Mouse (Mus musculus): ENCODE results near the gene Zmynd8. TPM values are rescaled to one million over a fixed set of nuclear protein-coding genes. Genes with fewer than 3 reads are reported as not detected.

The Zmynd8 gene
- polyA plus RNA-seq, 1 experiment = 57.7 TPM

GRCm38 (mm10) chr2:165843350-165843749, 55.5 kb downstream of the Zmynd8 start:
- H3K27me3 ChIP-seq (replicated peaks) = no peaks in the 10 kb centered on the region
- H3K36me3 ChIP-seq (replicated peaks; ENCODE audit: low read length) = peaks cover 100% of the 10 kb centered on the region
- H3K9me3 ChIP-seq = no peaks in the 10 kb centered on the region
- no peak overlapping the region for H3K4me3 ChIP-seq (replicated peaks)
- TF ChIP-seq FLI1 (IDR thresholded peaks at IDR 0.05; ENCODE audit: low read length) (no peak), GATA1 (IDR thresholded peaks at IDR 0.05; ENCODE audit: borderline replicate concordance, low read length) (no peak)
- H3K4me1 ChIP-seq = peaks cover 52% of the 10 kb centered on the region

GRCm38 (mm10) chr2:165842241-165842640, 56.6 kb downstream of the Zmynd8 start:
- H3K4me1 ChIP-seq = peaks cover 47% of the 10 kb centered on the region
- H3K27me3 ChIP-seq (replicated peaks) = no peaks in the 10 kb centered on the region
- H3K4me3 ChIP-seq (replicated peaks) = no peak overlapping the region
- TF ChIP-seq GATA1 (IDR thresholded peaks at IDR 0.05; ENCODE audit: borderline replicate concordance, low read length) (no peak), FLI1 (IDR thresholded peaks at IDR 0.05; ENCODE audit: low read length) (no peak)
- no peaks in the 10 kb centered on the region for H3K9me3 ChIP-seq
- H3K36me3 ChIP-seq (replicated peaks; ENCODE audit: low read length) = peaks cover 100% of the 10 kb centered on the region

- Histone ChIP-seq H3K27me3 (replicated peaks) (no peaks in the 10 kb centered on the region), H3K36me3 (replicated peaks; ENCODE audit: low read length) (peaks cover 100% of the 10 kb centered on the region), H3K9me3 (no peaks in the 10 kb centered on the region), H3K4me1 (peaks cover 42% of the 10 kb centered on the region), H3K4me3 (replicated peaks) (no peak overlapping the region)
- TF ChIP-seq GATA1 (IDR thresholded peaks at IDR 0.05; ENCODE audit: borderline replicate concordance, low read length) (no peak), FLI1 (IDR thresholded peaks at IDR 0.05; ENCODE audit: low read length) (no peak)
Observed at GRCm38 (mm10) chr2:165841805-165842204, 57.0 kb downstream of the Zmynd8 start.

GRCm38 (mm10) chr2:165840852-165841251, 58.0 kb downstream of the Zmynd8 start:
- no peak for TF ChIP-seq FLI1 (IDR thresholded peaks at IDR 0.05; ENCODE audit: low read length)
- TF ChIP-seq GATA1 (IDR thresholded peaks at IDR 0.05; ENCODE audit: borderline replicate concordance, low read length) = no peak
- Histone ChIP-seq H3K9me3 (no peaks in the 10 kb centered on the region), H3K4me3 (replicated peaks) (no peak overlapping the region), H3K4me1 (peaks cover 36% of the 10 kb centered on the region), H3K36me3 (replicated peaks; ENCODE audit: low read length) (peaks cover 99% of the 10 kb centered on the region), H3K27me3 (replicated peaks) (no peaks in the 10 kb centered on the region)

- Histone ChIP-seq H3K4me1 (peaks cover 23% of the 10 kb centered on the region; the same call in 1 of the 2 replicates), H3K4me3 (replicated peaks) (no peak overlapping the region), H3K36me3 (replicated peaks; ENCODE audit: low read length) (peaks cover 99% of the 10 kb centered on the region), H3K9me3 (no peaks in the 10 kb centered on the region), H3K27me3 (replicated peaks) (no peaks in the 10 kb centered on the region)
- TF ChIP-seq FLI1 (IDR thresholded peaks at IDR 0.05; ENCODE audit: low read length) (no peak), GATA1 (IDR thresholded peaks at IDR 0.05; ENCODE audit: borderline replicate concordance, low read length) (no peak)
Observed at GRCm38 (mm10) chr2:165839317-165839652, 59.5 kb downstream of the Zmynd8 start.

- no peaks in the 10 kb centered on the region for H3K27me3 ChIP-seq (replicated peaks)
- H3K9me3 ChIP-seq = no peaks in the 10 kb centered on the region
- TF ChIP-seq GATA1 (IDR thresholded peaks at IDR 0.05; ENCODE audit: borderline replicate concordance, low read length) (no peak), FLI1 (IDR thresholded peaks at IDR 0.05; ENCODE audit: low read length) (no peak)
- H3K4me1 ChIP-seq = peaks cover 19% of the 10 kb centered on the region; the same call in 1 of the 2 replicates
- peaks cover 99% of the 10 kb centered on the region for H3K36me3 ChIP-seq (replicated peaks; ENCODE audit: low read length)
- H3K4me3 ChIP-seq (replicated peaks) = no peak overlapping the region
Observed at GRCm38 (mm10) chr2:165838606-165839316, 60.1 kb downstream of the Zmynd8 start.

GRCm38 (mm10) chr2:165834601-165835000, 64.2 kb downstream of the Zmynd8 start:
- no peaks in the 10 kb centered on the region for H3K27me3 ChIP-seq (replicated peaks)
- H3K4me3 ChIP-seq (replicated peaks) = no peak overlapping the region
- peaks cover 99% of the 10 kb centered on the region for H3K36me3 ChIP-seq (replicated peaks; ENCODE audit: low read length)
- H3K9me3 ChIP-seq = no peaks in the 10 kb centered on the region
- peaks cover 21% of the 10 kb centered on the region; the same call in 1 of the 2 replicates for H3K4me1 ChIP-seq
- TF ChIP-seq GATA1 (IDR thresholded peaks at IDR 0.05; ENCODE audit: borderline replicate concordance, low read length) = no peak
- no peak for TF ChIP-seq FLI1 (IDR thresholded peaks at IDR 0.05; ENCODE audit: low read length)

GRCm38 (mm10) chr2:165833468-165833867, 65.3 kb downstream of the Zmynd8 start:
- TF ChIP-seq FLI1 (IDR thresholded peaks at IDR 0.05; ENCODE audit: low read length) = no peak
- TF ChIP-seq GATA1 (IDR thresholded peaks at IDR 0.05; ENCODE audit: borderline replicate concordance, low read length) = no peak
- peaks cover 99% of the 10 kb centered on the region for H3K36me3 ChIP-seq (replicated peaks; ENCODE audit: low read length)
- no peaks in the 10 kb centered on the region for H3K9me3 ChIP-seq
- peaks cover 21% of the 10 kb centered on the region; the same call in 1 of the 2 replicates for H3K4me1 ChIP-seq
- H3K27me3 ChIP-seq (replicated peaks) = no peaks in the 10 kb centered on the region
- H3K4me3 ChIP-seq (replicated peaks) = no peak overlapping the region

- Histone ChIP-seq H3K27me3 (replicated peaks) (no peaks in the 10 kb centered on the region), H3K4me1 (peaks cover 16% of the 10 kb centered on the region; the same call in 1 of the 2 replicates), H3K36me3 (replicated peaks; ENCODE audit: low read length) (peaks cover 99% of the 10 kb centered on the region), H3K4me3 (replicated peaks) (no peak overlapping the region), H3K9me3 (no peaks in the 10 kb centered on the region)
- TF ChIP-seq FLI1 (IDR thresholded peaks at IDR 0.05; ENCODE audit: low read length) (no peak), GATA1 (IDR thresholded peaks at IDR 0.05; ENCODE audit: borderline replicate concordance, low read length) (no peak)
Observed at GRCm38 (mm10) chr2:165832720-165833119, 66.1 kb downstream of the Zmynd8 start.

- no peak for TF ChIP-seq FLI1 (IDR thresholded peaks at IDR 0.05; ENCODE audit: low read length)
- no peak for TF ChIP-seq GATA1 (IDR thresholded peaks at IDR 0.05; ENCODE audit: borderline replicate concordance, low read length)
- Histone ChIP-seq H3K9me3 (no peaks in the 10 kb centered on the region), H3K4me3 (replicated peaks) (no peak overlapping the region), H3K4me1 (peaks cover 16% of the 10 kb centered on the region; the same call in 1 of the 2 replicates), H3K36me3 (replicated peaks; ENCODE audit: low read length) (peaks cover 99% of the 10 kb centered on the region), H3K27me3 (replicated peaks) (no peaks in the 10 kb centered on the region)
Observed at GRCm38 (mm10) chr2:165832295-165832694, 66.5 kb downstream of the Zmynd8 start.
